Mouse (Mus musculus) myocyte (in vitro differentiated cells): Measurements from ENCODE around the gene Smyd3.

Source experiments
- CEBPB ChIP-seq: IDR thresholded peaks from 2 replicates; pipeline ENCODE4 v1.6.1; 2011; ENCODE audit warnings: mild to moderate bottlenecking, moderate library complexity; ENCODE audit not compliant: poor library complexity, insufficient read depth, severe bottlenecking
- E2F4 ChIP-seq: IDR thresholded peaks from one replicate; pipeline ENCODE4 v1.6.1; 2011; ENCODE audit warnings: mild to moderate bottlenecking, control low read depth, moderate library complexity; ENCODE audit not compliant: insufficient read depth
- MAX ChIP-seq: IDR thresholded peaks from one replicate; pipeline ENCODE4 v1.6.1; 2011; ENCODE audit warnings: low read depth, mild to moderate bottlenecking, control low read depth
- MYOD1 ChIP-seq, 3 experiments: IDR thresholded peaks; one replicate each; pipeline ENCODE4 v1.6.1; 2011; ENCODE audit warnings: control low read depth in 2 of 3, low read depth in 2 of 3, mild to moderate bottlenecking in 2 of 3, moderate library complexity in 1 of 3; ENCODE audit not compliant: insufficient read length in 2 of 3, control insufficient read depth in 1 of 3
- MYOG ChIP-seq, 3 experiments: IDR thresholded peaks; one replicate each; pipeline ENCODE4 v1.6.1; 2011; ENCODE audit warnings: control low read depth in 2 of 3, low read depth in 2 of 3, mild to moderate bottlenecking in 2 of 3; ENCODE audit not compliant: insufficient read length in 2 of 3, control insufficient read depth in 1 of 3, insufficient read depth in 1 of 3
- POLR2A ChIP-seq: IDR thresholded peaks from one replicate; pipeline ENCODE4 v1.6.1; 2011; ENCODE audit warnings: low read depth, mild to moderate bottlenecking, control low read depth, moderate library complexity; ENCODE audit not compliant: insufficient read length
- POLR2AphosphoS2 ChIP-seq: IDR thresholded peaks from one replicate; pipeline ENCODE4 v1.6.1; 2011; ENCODE audit warnings: low read depth, control low read depth; ENCODE audit not compliant: insufficient read length
- SRF ChIP-seq: IDR thresholded peaks from one replicate; pipeline ENCODE4 v1.6.1; 2011; ENCODE audit warnings: low read depth; ENCODE audit not compliant: control insufficient read depth, insufficient read length
- TCF12 ChIP-seq: IDR thresholded peaks from one replicate; pipeline ENCODE4 v1.6.1; 2011; ENCODE audit warnings: mild to moderate bottlenecking, control low read depth; ENCODE audit not compliant: poor library complexity, insufficient read depth, severe bottlenecking
- USF1 ChIP-seq: IDR thresholded peaks from one replicate; pipeline ENCODE4 v1.6.1; 2011; ENCODE audit warnings: low read depth, mild to moderate bottlenecking, control low read depth, moderate library complexity

- TF ChIP-seq POLR2A (no peak), POLR2AphosphoS2 (no peak), E2F4 (no peak), MAX (no peak), MYOD1 (IDR thresholded peaks at IDR 0.05; ENCODE audit: control insufficient read depth in 1 of 3, insufficient read length in 2 of 3, low read depth in 2 of 3) (no peak), MYOG (IDR thresholded peaks at IDR 0.05; ENCODE audit: control insufficient read depth in 1 of 3, insufficient read depth in 1 of 3, insufficient read length in 2 of 3, low read depth in 2 of 3) (no peak), TCF12 (no peak), USF1 (no peak), SRF (no peak), CEBPB (no peak)
Measured at GRCm38 (mm10) chr1:178912936-178913716, 604.7 kb downstream of the Smyd3 start.
